Comparison of ENCODE assay signal across 29 mouse cellular contexts in genomic region chr3:97540171-97540570, GRCm38 (mm10).
DNase-seq lines count a peak whose midpoint lies in the region; ATAC-seq and TF ChIP-seq lines count a peak whose summit lies in the region.
"Had no signal": no experiment of that assay in that cellular context is flagged by ENCODE, and none has a peak within 500 bp of the region (broad histone marks: within the 10 kb centered on the region; RNA-seq: fewer than 3 reads in every experiment).

No protein-coding gene starts in this region.

- peak overlapping the region; percentile 17; the same call in 1 of the 2 replicates for H3K27ac ChIP-seq in midbrain, embryonic 14.5 days (replicated peaks; ENCODE audit: low read depth, low read length)
- H3K27ac ChIP-seq in midbrain, embryonic 13.5 days: no peak overlapping the region
- H3K27ac ChIP-seq in ES-E14 (ENCODE audit: insufficient read depth, low read depth, low read length, poor library complexity, severe bottlenecking): peak overlapping the region; percentile 36; the same call in 1 of the 2 replicates
- H3K27ac ChIP-seq: embryonic facial prominence, embryonic 12.5 days; embryonic facial prominence, embryonic 15.5 days; forebrain, embryonic 12.5 days; heart, embryonic 15.5 days; hindbrain, embryonic 10.5 days; hindbrain, embryonic 14.5 days; hindbrain, postnatal 0 days had no signal

- no peak overlapping the region for H3K4me3 ChIP-seq in midbrain, embryonic 14.5 days (replicated peaks; ENCODE audit: low read depth, low read length)
- no peak overlapping the region for H3K4me3 ChIP-seq in midbrain, embryonic 13.5 days (replicated peaks)
- H3K4me3 ChIP-seq in ES-E14 (ENCODE audit: insufficient read depth in 1 of 2, low read depth in 1 of 2, low read length in 2 of 2, poor library complexity in 1 of 2, severe bottlenecking in 1 of 2): no peak overlapping the region
- H3K4me3 ChIP-seq: embryonic facial prominence, embryonic 12.5 days; embryonic facial prominence, embryonic 15.5 days; forebrain, embryonic 12.5 days; heart, embryonic 12.5 days; heart, embryonic 15.5 days; hindbrain, embryonic 10.5 days had no signal

- H3K36me3 ChIP-seq in midbrain, embryonic 14.5 days (ENCODE audit: control insufficient read depth, insufficient read depth, low read length): no peaks in the 10 kb centered on the region
- no peaks in the 10 kb centered on the region for H3K36me3 ChIP-seq in midbrain, embryonic 13.5 days
- H3K36me3 ChIP-seq in ES-E14 (ENCODE audit: control insufficient read depth, insufficient read depth, low read length, poor library complexity, severe bottlenecking): no peaks in the 10 kb centered on the region
- H3K36me3 ChIP-seq: embryonic facial prominence, embryonic 12.5 days; embryonic facial prominence, embryonic 15.5 days; forebrain, embryonic 12.5 days; G1E; heart, embryonic 12.5 days; heart, embryonic 15.5 days; hindbrain, embryonic 10.5 days had no signal

- H3K9me3 ChIP-seq in midbrain, embryonic 14.5 days (ENCODE audit: control insufficient read depth, low read length): no peaks in the 10 kb centered on the region
- H3K9me3 ChIP-seq in midbrain, embryonic 13.5 days: no peaks in the 10 kb centered on the region
- H3K9me3 ChIP-seq in ES-E14 (ENCODE audit: control insufficient read depth, insufficient read depth, low read depth, low read length): no peaks in the 10 kb centered on the region
- H3K9me3 ChIP-seq: embryonic facial prominence, embryonic 12.5 days; embryonic facial prominence, embryonic 15.5 days; forebrain, embryonic 12.5 days; G1E; heart, embryonic 12.5 days; heart, embryonic 15.5 days; hindbrain, embryonic 10.5 days had no signal

- no peaks in the 10 kb centered on the region for H3K4me1 ChIP-seq in midbrain, embryonic 14.5 days (ENCODE audit: control insufficient read depth, insufficient read depth, low read length)
- H3K4me1 ChIP-seq in midbrain, embryonic 13.5 days (replicated peaks): 0 out of 2 replicates have a peak, but pooled peaks cover 4% of the 10 kb centered on the region
- H3K4me1 ChIP-seq in ES-E14 (ENCODE audit: control insufficient read depth in 2 of 2, insufficient read depth in 2 of 2, low read length in 2 of 2, poor library complexity in 1 of 2): peaks cover 3 to 20% of the 10 kb centered on the region in 2 experiments; a peak in 3 of 4 replicates
- H3K4me1 ChIP-seq: embryonic facial prominence, embryonic 12.5 days; embryonic facial prominence, embryonic 15.5 days; heart, embryonic 12.5 days; heart, embryonic 15.5 days; hindbrain, embryonic 10.5 days had no signal

- H3K4me2 ChIP-seq in midbrain, embryonic 14.5 days (ENCODE audit: low read length): no peak overlapping the region
- no peak overlapping the region for H3K4me2 ChIP-seq in midbrain, embryonic 13.5 days (replicated peaks)
- H3K4me2 ChIP-seq: embryonic facial prominence, embryonic 12.5 days; embryonic facial prominence, embryonic 15.5 days; forebrain, embryonic 12.5 days; heart, embryonic 12.5 days; heart, embryonic 15.5 days; hindbrain, embryonic 14.5 days had no signal

- DNase-seq in midbrain, embryonic 14.5 days: peak; percentile 56
- DNase-seq in ES-CJ7 (ENCODE audit: low read depth, low spot score) (peak; percentile 91), ES-E14 (ENCODE audit: low read depth, low spot score) (peak; percentile 67), ZHBTc4 (ENCODE audit: low read depth, low spot score) (peak; percentile 89)
- DNase-seq in lung, postnatal 25 days (ENCODE audit: low spot score): no peak
- no peak for DNase-seq in layer of hippocampus, adult 9-10 months (ENCODE audit: low spot score)
- DNase-seq: adrenal gland, adult 2 months; adrenal gland, postnatal 14 days; cerebellum, adult 18-20 months; cerebellum, adult 9-10 months; cerebellum, postnatal 14 days; gastrocnemius, postnatal 25 days; heart, adult 18-20 months; heart, postnatal 10 days; heart, postnatal 36 days; kidney, adult 18-20 months had no signal

- WGBS in midbrain, embryonic 14.5 days: 0% methylated on average over 1 of the region's 1 CpGs
- 0% methylated on average over 1 of the region's 1 CpGs for WGBS in midbrain, embryonic 13.5 days

- H3K9ac ChIP-seq in midbrain, embryonic 14.5 days (replicated peaks; ENCODE audit: low read length): no peak overlapping the region
- H3K9ac ChIP-seq in midbrain, embryonic 13.5 days (replicated peaks): no peak overlapping the region
- H3K9ac ChIP-seq in ES-E14 (ENCODE audit: insufficient read depth, low read depth, low read length, poor library complexity, severe bottlenecking): no peak overlapping the region
- H3K9ac ChIP-seq: embryonic facial prominence, embryonic 12.5 days; embryonic facial prominence, embryonic 15.5 days; forebrain, embryonic 12.5 days; heart, embryonic 12.5 days; heart, embryonic 15.5 days; hindbrain, embryonic 14.5 days had no signal

- in situ Hi-C loops in ES-E14 (cut with MboI; ENCODE audit: low sequenced_read_pairs in 2 of 2, unreplicated experiment in 2 of 2): no loop called here

- ATAC-seq in midbrain, embryonic 14.5 days (ENCODE audit: low FRiP score, low TSS enrichment): no peak
- ATAC-seq in midbrain, embryonic 13.5 days: no peak
- ATAC-seq: CD4-positive, CD25-positive, alpha-beta regulatory T cell, adult 4 months; hindbrain, postnatal 0 days; inflammation-experienced regulatory T-cells, adult 6 months; intestine, embryonic 16.5 days had no signal

- H3K27me3 ChIP-seq in midbrain, embryonic 14.5 days (ENCODE audit: control insufficient read depth, insufficient read depth, low read length): no peaks in the 10 kb centered on the region
- H3K27me3 ChIP-seq in midbrain, embryonic 13.5 days: no peaks in the 10 kb centered on the region
- H3K27me3 ChIP-seq: embryonic facial prominence, embryonic 12.5 days; embryonic facial prominence, embryonic 15.5 days; forebrain, embryonic 12.5 days; heart, embryonic 12.5 days; heart, embryonic 15.5 days had no signal

TF ChIP-seq in ES-E14, 5 proteins besides CTCF, POLR2A, EP300 and RAD21:
- no peak for TF ChIP-seq MAFK (IDR thresholded peaks at IDR 0.05; ENCODE audit: insufficient read depth, low read depth, low read length)
- TF ChIP-seq ZNF384 (IDR thresholded peaks at IDR 0.05; ENCODE audit: low read depth, low read length): 0 out of 2 replicates have a peak, but pooled peaks have one; percentile 25
- TF ChIP-seq ZC3H11A (IDR thresholded peaks at IDR 0.05; ENCODE audit: borderline replicate concordance, low read depth, low read length): no peak
- TF ChIP-seq CHD2 (IDR thresholded peaks at IDR 0.05; ENCODE audit: low read depth, low read length): peak; percentile 69; the same call in 1 of the 2 replicates
- no peak for TF ChIP-seq HCFC1 (IDR thresholded peaks at IDR 0.05; ENCODE audit: borderline replicate concordance, insufficient read depth, low read length)

Comparison
In these comparisons a context has a peak if more than half of its experiments do, and no peak if none do; other contexts are left out.
1. DNase-seq: peak in midbrain, embryonic 14.5 days (single experiment), ES-CJ7 (single experiment), ES-E14 (single experiment) and ZHBTc4 (single experiment); none in lung, postnatal 25 days (single experiment) and layer of hippocampus, adult 9-10 months (single experiment).